ENCODE assay signal across 7 mouse cellular contexts in the genomic region with DNA sequence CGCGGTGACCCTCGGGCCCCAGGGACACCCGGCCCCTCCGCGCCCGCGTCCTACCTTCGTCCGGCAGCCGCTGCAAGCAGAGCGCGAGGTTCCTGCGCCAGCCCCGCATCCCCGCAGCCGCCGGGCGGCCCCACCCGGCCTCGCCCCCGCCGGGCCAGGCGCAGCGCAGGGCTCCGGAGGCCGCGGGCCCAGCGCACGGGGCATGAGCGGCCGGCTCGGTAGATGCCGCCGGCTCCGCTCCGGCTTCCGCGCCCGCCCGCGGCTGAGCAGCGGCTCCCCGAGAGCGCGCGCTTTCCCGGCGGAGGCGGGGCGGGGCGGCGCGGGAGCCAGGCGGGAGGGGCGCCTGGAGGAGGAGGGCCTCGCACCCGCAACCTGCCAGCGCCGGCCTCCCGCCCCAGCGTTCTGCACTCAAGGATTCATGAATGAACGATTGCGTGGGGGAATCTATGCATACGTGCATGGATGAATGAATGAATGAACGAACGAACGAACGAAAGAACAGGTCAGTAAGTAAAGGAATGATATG. TPM values are rescaled to one million over a fixed set of nuclear protein-coding genes. Genes with fewer than 3 reads are reported as not detected.
DNase-seq lines count a peak whose midpoint lies in the region; ATAC-seq and TF ChIP-seq lines count a peak whose summit lies in the region.

No protein-coding gene starts in this region.

- DNase-seq in left cerebral cortex, adult 18-20 months (ENCODE audit: low spot score in 2 of 2) = peak; percentile 41 to 50
- no peak for DNase-seq in left cerebral cortex, postnatal 4 days
- DNase-seq in forebrain, embryonic 11.5 days (ENCODE audit: low spot score) = no peak
- peak; percentile 23 to 35 for DNase-seq in left cerebral cortex, postnatal 25 days (ENCODE audit: low spot score in 2 of 2)
- no peak for DNase-seq in spleen, postnatal 4 days (ENCODE audit: low spot score in 2 of 2)
- no peak for DNase-seq in cerebellum, adult 11-12 months

- 0 out of 2 replicates have a peak, but pooled peaks have one; percentile 24 for ATAC-seq in forebrain, embryonic 11.5 days (replicated peaks; ENCODE audit: low FRiP score)

- peaks cover 11% of the 10 kb centered on the region; the same call in 1 of the 2 replicates for H3K4me1 ChIP-seq in forebrain, embryonic 11.5 days (replicated peaks; ENCODE audit: control insufficient read depth, insufficient read depth, low read length)
- peaks cover 24% of the 10 kb centered on the region for H3K4me1 ChIP-seq in olfactory bulb, adult 2 months (ENCODE audit: control insufficient read depth, insufficient read depth, low read length)

- H3K4me2 ChIP-seq in forebrain, embryonic 11.5 days (ENCODE audit: low read depth, low read length, severe bottlenecking) = peak overlapping the region; percentile 86

- peaks cover 41% of the 10 kb centered on the region for H3K27me3 ChIP-seq in forebrain, embryonic 11.5 days (ENCODE audit: control insufficient read depth, insufficient read depth, low read length)

- H3K27ac ChIP-seq in forebrain, embryonic 11.5 days (ENCODE audit: low read depth, low read length) = no peak overlapping the region
- no peak overlapping the region for H3K27ac ChIP-seq in olfactory bulb, adult 2 months (ENCODE audit: insufficient read depth, low read depth, low read length)

- no peak for TF ChIP-seq CTCF in olfactory bulb, adult 2 months (IDR thresholded peaks at IDR 0.05; ENCODE audit: insufficient read depth, low read depth, low read length)

- intact Hi-C loops in left cerebral cortex, postnatal 4 days (cut with DNase I) = no loop called here
- intact Hi-C loops in left cerebral cortex, postnatal 25 days (cut with DNase I) = no loop called here

- no peaks in the 10 kb centered on the region for H3K36me3 ChIP-seq in forebrain, embryonic 11.5 days (ENCODE audit: control insufficient read depth, insufficient read depth, low read length)

- WGBS in forebrain, embryonic 11.5 days = 4% methylated on average over 67 of the region's 69 CpGs
- 2% methylated on average over 69 of the region's 69 CpGs for WGBS in olfactory bulb, adult 2 months

- peak overlapping the region; percentile 50 for H3K4me3 ChIP-seq in forebrain, embryonic 11.5 days (ENCODE audit: low read depth, low read length)
- H3K4me3 ChIP-seq in olfactory bulb, adult 2 months (ENCODE audit: insufficient read depth, low read depth, low read length) = peak overlapping the region; percentile 80

- peak; percentile 37; the same call in 1 of the 2 replicates for TF ChIP-seq POLR2A in olfactory bulb, adult 2 months (IDR thresholded peaks at IDR 0.05; ENCODE audit: insufficient read depth, low read depth, low read length)

- peak overlapping the region; percentile 47 for H3K9ac ChIP-seq in forebrain, embryonic 11.5 days (ENCODE audit: low read length)

- H3K9me3 ChIP-seq in forebrain, embryonic 11.5 days (ENCODE audit: control insufficient read depth, low read length) = no peaks in the 10 kb centered on the region

RNA-seq across cellular contexts. Expression of a gene that starts 16.6 kb away (rescaled TPM):
- 10 to 100 TPM; 18.0 to 20.1 TPM for total RNA-seq in left cerebral cortex, adult 18-20 months (2021)
- total RNA-seq in left cerebral cortex, postnatal 4 days (2021) = 10 to 100 TPM; 45.4 to 47.0 TPM
- 0.52 and 0.55 TPM in 2 replicates for polyA plus RNA-seq in forebrain, embryonic 11.5 days (2014; fragmentation: Nextera tagmentation; extraction: Ambion mirVana)
- 10 to 100 TPM; 15.9 to 17.3 TPM for total RNA-seq in left cerebral cortex, postnatal 25 days (2021)
- not detected in 2 replicates for polyA plus RNA-seq in olfactory bulb, adult 2 months (2012; ENCODE audit: insufficient read depth, insufficient read length, low replicate concordance, missing spikeins)

RNA-seq across cellular contexts. Expression of a gene that starts 34.2 kb away (rescaled TPM):
- total RNA-seq in left cerebral cortex, adult 18-20 months (2021) = 10 to 100 TPM; 25.1 to 29.3 TPM
- total RNA-seq in left cerebral cortex, postnatal 4 days (2021) = 10 to 100 TPM; 24.2 to 24.7 TPM
- 41.4 and 47.7 TPM in 2 replicates for polyA plus RNA-seq in forebrain, embryonic 11.5 days (2014; fragmentation: Nextera tagmentation; extraction: Ambion mirVana)
- 10 to 100 TPM; 22.8 to 24.1 TPM for total RNA-seq in left cerebral cortex, postnatal 25 days (2021)
- polyA plus RNA-seq in olfactory bulb, adult 2 months (2012; ENCODE audit: insufficient read depth, insufficient read length, low replicate concordance, missing spikeins) = not detected in 2 replicates

RNA-seq across cellular contexts. Expression of a gene that starts 58.9 kb away (rescaled TPM):
- total RNA-seq in left cerebral cortex, adult 18-20 months (2021) = 1 to 10 TPM; 2.0 to 2.2 TPM
- total RNA-seq in left cerebral cortex, postnatal 4 days (2021) = 1 to 10 TPM; 2.6 to 3.0 TPM
- polyA plus RNA-seq in forebrain, embryonic 11.5 days (2014; fragmentation: Nextera tagmentation; extraction: Ambion mirVana) = 0.68 and 0.73 TPM in 2 replicates
- 1 to 10 TPM; 2.1 to 4.0 TPM for total RNA-seq in left cerebral cortex, postnatal 25 days (2021)
- polyA plus RNA-seq in olfactory bulb, adult 2 months (2012; ENCODE audit: insufficient read depth, insufficient read length, low replicate concordance, missing spikeins) = not detected in 2 replicates

Comparison
In these comparisons a context has a peak if more than half of its experiments do, and no peak if none do; other contexts are left out.
1. DNase-seq: peak in left cerebral cortex, adult 18-20 months (2 of 2) and left cerebral cortex, postnatal 25 days (2 of 2); none in left cerebral cortex, postnatal 4 days (single experiment), forebrain, embryonic 11.5 days (single experiment), spleen, postnatal 4 days (0 of 2) and cerebellum, adult 11-12 months (single experiment).